Mouse (Mus musculus): ENCODE results near the gene Slc25a21. TPM values are rescaled to one million over a fixed set of nuclear protein-coding genes. Genes with fewer than 3 reads are reported as not detected.

Slc25a21 gene
- polyA plus RNA-seq, 1 experiment from 2014 or later, result 0.46 TPM

GRCm38 (mm10) chr12:57159904-57160303 lies 37.4 kb downstream of the Slc25a21 start:
- Histone ChIP-seq H3K9ac (ENCODE audit: low read length) (no peak overlapping the region), H3K9me3 (replicated peaks; ENCODE audit: control insufficient read depth, low read length) (no peaks in the 10 kb centered on the region), H3K4me2 (ENCODE audit: low read depth, low read length) (no peak overlapping the region), H3K27ac (ENCODE audit: low read length) (no peak overlapping the region), H3K4me3 (ENCODE audit: low read length) (no peak overlapping the region), H3K4me1 (ENCODE audit: control insufficient read depth, insufficient read depth, low read length) (no peaks in the 10 kb centered on the region), H3K27me3 (ENCODE audit: control insufficient read depth, insufficient read depth, low read length) (no peaks in the 10 kb centered on the region), H3K36me3 (ENCODE audit: control insufficient read depth, insufficient read depth) (no peaks in the 10 kb centered on the region)
- ATAC-seq (replicated peaks; ENCODE audit: extremely low read depth, insufficient read depth, low FRiP score), result no peak
- 67% methylated on average over 6 of the region's 6 CpGs for WGBS

GRCm38 (mm10) chr12:57158266-57158665 lies 39.0 kb downstream of the Slc25a21 start:
- no peak overlapping the region for H3K4me3 ChIP-seq (ENCODE audit: low read length)
- H3K27me3 ChIP-seq (ENCODE audit: control insufficient read depth, insufficient read depth, low read length), result no peaks in the 10 kb centered on the region
- no peaks in the 10 kb centered on the region for H3K4me1 ChIP-seq (ENCODE audit: control insufficient read depth, insufficient read depth, low read length)
- H3K36me3 ChIP-seq (ENCODE audit: control insufficient read depth, insufficient read depth), result no peaks in the 10 kb centered on the region
- no peak overlapping the region for H3K4me2 ChIP-seq (ENCODE audit: low read depth, low read length)
- no peak overlapping the region for H3K27ac ChIP-seq (ENCODE audit: low read length)
- H3K9me3 ChIP-seq (replicated peaks; ENCODE audit: control insufficient read depth, low read length), result peaks cover 3% of the 10 kb centered on the region
- H3K9ac ChIP-seq (ENCODE audit: low read length), result no peak overlapping the region
- 41% methylated on average over 3 of the region's 3 CpGs for WGBS
- ATAC-seq (replicated peaks; ENCODE audit: extremely low read depth, insufficient read depth, low FRiP score), result no peak

- Histone ChIP-seq H3K4me3 (ENCODE audit: low read length) (no peak overlapping the region), H3K27me3 (ENCODE audit: control insufficient read depth, insufficient read depth, low read length) (no peaks in the 10 kb centered on the region), H3K4me2 (ENCODE audit: low read depth, low read length) (no peak overlapping the region), H3K4me1 (ENCODE audit: control insufficient read depth, insufficient read depth, low read length) (no peaks in the 10 kb centered on the region), H3K9me3 (replicated peaks; ENCODE audit: control insufficient read depth, low read length) (no peaks in the 10 kb centered on the region), H3K27ac (ENCODE audit: low read length) (no peak overlapping the region), H3K9ac (ENCODE audit: low read length) (no peak overlapping the region), H3K36me3 (ENCODE audit: control insufficient read depth, insufficient read depth) (no peaks in the 10 kb centered on the region)
- 68% methylated on average over 1 of the region's 1 CpGs for whole genome bisulfite sequencing
- no peak for ATAC-seq (replicated peaks; ENCODE audit: extremely low read depth, insufficient read depth, low FRiP score)
Measured at GRCm38 (mm10) chr12:57138937-57139336, 58.3 kb downstream of the Slc25a21 start.

GRCm38 (mm10) chr12:57137809-57138208 lies 59.5 kb downstream of the Slc25a21 start:
- no peaks in the 10 kb centered on the region for H3K27me3 ChIP-seq (ENCODE audit: control insufficient read depth, insufficient read depth, low read length)
- no peak overlapping the region for H3K9ac ChIP-seq (ENCODE audit: low read length)
- H3K4me2 ChIP-seq (ENCODE audit: low read depth, low read length), result no peak overlapping the region
- H3K36me3 ChIP-seq (ENCODE audit: control insufficient read depth, insufficient read depth), result no peaks in the 10 kb centered on the region
- H3K4me1 ChIP-seq (ENCODE audit: control insufficient read depth, insufficient read depth, low read length), result no peaks in the 10 kb centered on the region
- no peak for ATAC-seq (replicated peaks; ENCODE audit: extremely low read depth, insufficient read depth, low FRiP score)
- no peaks in the 10 kb centered on the region for H3K9me3 ChIP-seq (replicated peaks; ENCODE audit: control insufficient read depth, low read length)
- no peak overlapping the region for H3K27ac ChIP-seq (ENCODE audit: low read length)
- WGBS, result 85% methylated on average over 2 of the region's 2 CpGs
- no peak overlapping the region for H3K4me3 ChIP-seq (ENCODE audit: low read length)

GRCm38 (mm10) chr12:57118602-57119001 lies 78.7 kb downstream of the Slc25a21 start:
- H3K27me3 ChIP-seq (ENCODE audit: control insufficient read depth, insufficient read depth, low read length), result no peaks in the 10 kb centered on the region
- no peak for ATAC-seq (replicated peaks; ENCODE audit: extremely low read depth, insufficient read depth, low FRiP score)
- no peaks in the 10 kb centered on the region for H3K36me3 ChIP-seq (ENCODE audit: control insufficient read depth, insufficient read depth)
- WGBS, result 35% methylated on average over 8 of the region's 8 CpGs
- H3K4me3 ChIP-seq (ENCODE audit: low read length), result no peak overlapping the region
- H3K9me3 ChIP-seq (replicated peaks; ENCODE audit: control insufficient read depth, low read length), result no peaks in the 10 kb centered on the region
- H3K4me1 ChIP-seq (ENCODE audit: control insufficient read depth, insufficient read depth, low read length), result peaks cover 3% of the 10 kb centered on the region
- H3K27ac ChIP-seq (ENCODE audit: low read length), result no peak overlapping the region
- no peak overlapping the region for H3K9ac ChIP-seq (ENCODE audit: low read length)
- H3K4me2 ChIP-seq (ENCODE audit: low read depth, low read length), result no peak overlapping the region

- Histone ChIP-seq H3K36me3 (ENCODE audit: control insufficient read depth, insufficient read depth) (no peaks in the 10 kb centered on the region), H3K4me3 (ENCODE audit: low read length) (no peak overlapping the region), H3K9me3 (replicated peaks; ENCODE audit: control insufficient read depth, low read length) (no peaks in the 10 kb centered on the region), H3K27ac (ENCODE audit: low read length) (no peak overlapping the region), H3K27me3 (ENCODE audit: control insufficient read depth, insufficient read depth, low read length) (no peaks in the 10 kb centered on the region), H3K4me1 (ENCODE audit: control insufficient read depth, insufficient read depth, low read length) (no peaks in the 10 kb centered on the region), H3K9ac (ENCODE audit: low read length) (no peak overlapping the region), H3K4me2 (ENCODE audit: low read depth, low read length) (no peak overlapping the region)
- 51% methylated on average over 10 of the region's 10 CpGs for WGBS
- no peak for ATAC-seq (replicated peaks; ENCODE audit: extremely low read depth, insufficient read depth, low FRiP score)
Measured at GRCm38 (mm10) chr12:57115516-57115915, 81.8 kb downstream of the Slc25a21 start.

- H3K4me1 ChIP-seq (ENCODE audit: control insufficient read depth, insufficient read depth, low read length), result no peaks in the 10 kb centered on the region
- H3K9ac ChIP-seq (ENCODE audit: low read length), result no peak overlapping the region
- H3K4me3 ChIP-seq (ENCODE audit: low read length), result no peak overlapping the region
- no peaks in the 10 kb centered on the region for H3K9me3 ChIP-seq (replicated peaks; ENCODE audit: control insufficient read depth, low read length)
- no peaks in the 10 kb centered on the region for H3K27me3 ChIP-seq (ENCODE audit: control insufficient read depth, insufficient read depth, low read length)
- no peaks in the 10 kb centered on the region for H3K36me3 ChIP-seq (ENCODE audit: control insufficient read depth, insufficient read depth)
- H3K4me2 ChIP-seq (ENCODE audit: low read depth, low read length), result no peak overlapping the region
- ATAC-seq (replicated peaks; ENCODE audit: extremely low read depth, insufficient read depth, low FRiP score), result no peak
- 79% methylated on average over 4 of the region's 4 CpGs for WGBS
- no peak overlapping the region for H3K27ac ChIP-seq (ENCODE audit: low read length)
Measured at GRCm38 (mm10) chr12:57109363-57109762, 87.9 kb downstream of the Slc25a21 start.

- ATAC-seq (replicated peaks; ENCODE audit: extremely low read depth, insufficient read depth, low FRiP score), result no peak
- Histone ChIP-seq H3K9ac (ENCODE audit: low read length) (no peak overlapping the region), H3K4me2 (ENCODE audit: low read depth, low read length) (no peak overlapping the region), H3K36me3 (ENCODE audit: control insufficient read depth, insufficient read depth) (no peaks in the 10 kb centered on the region), H3K27me3 (ENCODE audit: control insufficient read depth, insufficient read depth, low read length) (no peaks in the 10 kb centered on the region), H3K4me3 (ENCODE audit: low read length) (no peak overlapping the region), H3K27ac (ENCODE audit: low read length) (no peak overlapping the region), H3K9me3 (replicated peaks; ENCODE audit: control insufficient read depth, low read length) (no peaks in the 10 kb centered on the region), H3K4me1 (ENCODE audit: control insufficient read depth, insufficient read depth, low read length) (no peaks in the 10 kb centered on the region)
- WGBS, result 85% methylated on average over 1 of the region's 1 CpGs
Measured at GRCm38 (mm10) chr12:57102322-57102721, 95.0 kb downstream of the Slc25a21 start.

- no peak overlapping the region for H3K27ac ChIP-seq (ENCODE audit: low read length)
- ATAC-seq (replicated peaks; ENCODE audit: extremely low read depth, insufficient read depth, low FRiP score), result no peak
- H3K9ac ChIP-seq (ENCODE audit: low read length), result no peak overlapping the region
- WGBS, result 75% methylated on average over 4 of the region's 4 CpGs
- H3K36me3 ChIP-seq (ENCODE audit: control insufficient read depth, insufficient read depth), result no peaks in the 10 kb centered on the region
- H3K9me3 ChIP-seq (replicated peaks; ENCODE audit: control insufficient read depth, low read length), result no peaks in the 10 kb centered on the region
- no peaks in the 10 kb centered on the region for H3K27me3 ChIP-seq (ENCODE audit: control insufficient read depth, insufficient read depth, low read length)
- no peak overlapping the region for H3K4me2 ChIP-seq (ENCODE audit: low read depth, low read length)
- H3K4me1 ChIP-seq (ENCODE audit: control insufficient read depth, insufficient read depth, low read length), result no peaks in the 10 kb centered on the region
- no peak overlapping the region for H3K4me3 ChIP-seq (ENCODE audit: low read length)
Measured at GRCm38 (mm10) chr12:57100549-57100948, 96.7 kb downstream of the Slc25a21 start.

- 52% methylated on average over 3 of the region's 3 CpGs for WGBS
- Histone ChIP-seq H3K27me3 (ENCODE audit: control insufficient read depth, insufficient read depth, low read length) (no peaks in the 10 kb centered on the region), H3K4me2 (ENCODE audit: low read depth, low read length) (no peak overlapping the region), H3K36me3 (ENCODE audit: control insufficient read depth, insufficient read depth) (no peaks in the 10 kb centered on the region), H3K4me1 (ENCODE audit: control insufficient read depth, insufficient read depth, low read length) (no peaks in the 10 kb centered on the region), H3K9me3 (replicated peaks; ENCODE audit: control insufficient read depth, low read length) (no peaks in the 10 kb centered on the region), H3K27ac (ENCODE audit: low read length) (no peak overlapping the region), H3K9ac (ENCODE audit: low read length) (no peak overlapping the region), H3K4me3 (ENCODE audit: low read length) (no peak overlapping the region)
- no peak for ATAC-seq (replicated peaks; ENCODE audit: extremely low read depth, insufficient read depth, low FRiP score)
Measured at GRCm38 (mm10) chr12:57099066-57099465, 98.2 kb downstream of the Slc25a21 start.

Measured in heart, embryonic 16.5 days (tissue).